In genomic region chr7:127890798-127891197, GRCm38 (mm10) we compare ENCODE assay signal across 14 mouse cellular contexts. TPM values are rescaled to one million over a fixed set of nuclear protein-coding genes. Genes with fewer than 3 reads are reported as not detected.
A peak's percentile ranks its signal among the peaks of the same experiment; 100 is the strongest.
DNase-seq lines count a peak whose midpoint lies in the region; ATAC-seq and TF ChIP-seq lines count a peak whose summit lies in the region.
"Had no signal": no experiment of that assay in that cellular context is flagged by ENCODE, and none has a peak within 500 bp of the region (broad histone marks: within the 10 kb centered on the region; RNA-seq: fewer than 3 reads in every experiment).

Gene Prss53, minus strand, starts transcription at chr7:127890970.

- 25% methylated on average over 4 of the region's 4 CpGs for WGBS in intestine, embryonic 15.5 days
- WGBS in intestine, postnatal 0 days = 17% methylated on average over 4 of the region's 4 CpGs
- 33% methylated on average over 4 of the region's 4 CpGs for WGBS in embryonic facial prominence, embryonic 14.5 days
- WGBS in heart, embryonic 11.5 days (ENCODE audit: insufficient replicate concordance) = 30% methylated on average over 4 of the region's 4 CpGs

- H3K4me1 ChIP-seq in intestine, embryonic 15.5 days (replicated peaks) = peaks cover 8% of the 10 kb centered on the region
- H3K4me1 ChIP-seq in intestine, postnatal 0 days (replicated peaks; ENCODE audit: control insufficient read depth, insufficient read depth, low read length) = peaks cover 8% of the 10 kb centered on the region; the same call in 1 of the 2 replicates
- H3K4me1 ChIP-seq in embryonic facial prominence, embryonic 14.5 days (ENCODE audit: control insufficient read depth, insufficient read depth, low read length) = peaks cover 7% of the 10 kb centered on the region; the same call in 1 of the 2 replicates
- peaks cover 7% of the 10 kb centered on the region; the same call in 1 of the 2 replicates for H3K4me1 ChIP-seq in heart, embryonic 11.5 days (ENCODE audit: control insufficient read depth, insufficient read depth, low read length)

- H3K4me3 ChIP-seq in intestine, embryonic 15.5 days (replicated peaks) = no peak within 1 kb of the TSS
- no peak within 1 kb of the TSS for H3K4me3 ChIP-seq in intestine, postnatal 0 days (ENCODE audit: low read depth, low read length)
- no peak within 1 kb of the TSS for H3K4me3 ChIP-seq in embryonic facial prominence, embryonic 14.5 days (ENCODE audit: low read depth, low read length)
- no peak within 1 kb of the TSS for H3K4me3 ChIP-seq in heart, embryonic 11.5 days (ENCODE audit: low read depth, low read length)
- H3K4me3 ChIP-seq: heart, embryonic 15.5 days had no signal

- peak; percentile 52 for DNase-seq in embryonic facial prominence, embryonic 14.5 days (ENCODE audit: low spot score)
- DNase-seq in kidney, postnatal 14 days = peak; percentile 81
- peak; percentile 31 for DNase-seq in lung, postnatal 25 days (ENCODE audit: low spot score)
- no peak for DNase-seq in layer of hippocampus, adult 11-12 months (ENCODE audit: low spot score)
- no peak for DNase-seq in thymus, postnatal 14 days
- DNase-seq: cerebellum, adult 18-20 months; right cerebral cortex, postnatal 14 days; thymus, adult 2 months had no signal

- H3K27me3 ChIP-seq in intestine, embryonic 15.5 days (replicated peaks) = no peaks in the 10 kb centered on the region
- H3K27me3 ChIP-seq in intestine, postnatal 0 days (replicated peaks; ENCODE audit: control insufficient read depth, insufficient read depth, low read length) = no peaks in the 10 kb centered on the region
- no peaks in the 10 kb centered on the region for H3K27me3 ChIP-seq in embryonic facial prominence, embryonic 14.5 days (replicated peaks; ENCODE audit: control insufficient read depth, insufficient read depth, low read length)
- no peaks in the 10 kb centered on the region for H3K27me3 ChIP-seq in heart, embryonic 11.5 days (ENCODE audit: control insufficient read depth, insufficient read depth, low read length)
- H3K27me3 ChIP-seq: heart, embryonic 15.5 days had no signal

- peak; percentile 28 for ATAC-seq in intestine, embryonic 15.5 days
- ATAC-seq in intestine, postnatal 0 days = no peak
- ATAC-seq in embryonic facial prominence, embryonic 14.5 days (ENCODE audit: low read depth) = no peak
- no peak for ATAC-seq in heart, embryonic 11.5 days (replicated peaks; ENCODE audit: insufficient number of reproducible peaks, low FRiP score, low TSS enrichment)

- H3K9ac ChIP-seq in intestine, embryonic 15.5 days = no peak within 1 kb of the TSS
- H3K9ac ChIP-seq in intestine, postnatal 0 days (ENCODE audit: low read depth, low read length) = no peak within 1 kb of the TSS
- H3K9ac ChIP-seq in embryonic facial prominence, embryonic 14.5 days (ENCODE audit: low read depth, low read length) = no peak within 1 kb of the TSS
- no peak within 1 kb of the TSS for H3K9ac ChIP-seq in heart, embryonic 11.5 days (ENCODE audit: low read depth, low read length)
- H3K9ac ChIP-seq: heart, embryonic 15.5 days; hindbrain, embryonic 14.5 days; liver, embryonic 14.5 days had no signal

- H3K27ac ChIP-seq in intestine, embryonic 15.5 days = no peak within 1 kb of the TSS
- H3K27ac ChIP-seq in intestine, postnatal 0 days (ENCODE audit: low read depth, low read length) = no peak within 1 kb of the TSS
- H3K27ac ChIP-seq in embryonic facial prominence, embryonic 14.5 days (replicated peaks; ENCODE audit: low read depth, low read length) = no peak within 1 kb of the TSS
- H3K27ac ChIP-seq in heart, embryonic 11.5 days (ENCODE audit: low read depth, low read length) = no peak within 1 kb of the TSS
- H3K27ac ChIP-seq: heart, embryonic 15.5 days; hindbrain, embryonic 14.5 days; liver, embryonic 14.5 days had no signal

- H3K4me2 ChIP-seq in intestine, embryonic 15.5 days (replicated peaks) = no peak within 1 kb of the TSS
- H3K4me2 ChIP-seq in intestine, postnatal 0 days (replicated peaks; ENCODE audit: low read depth) = no peak within 1 kb of the TSS
- no peak within 1 kb of the TSS for H3K4me2 ChIP-seq in embryonic facial prominence, embryonic 14.5 days (ENCODE audit: low read depth, low read length)
- no peak within 1 kb of the TSS for H3K4me2 ChIP-seq in heart, embryonic 11.5 days
- H3K4me2 ChIP-seq: heart, embryonic 15.5 days; hindbrain, embryonic 14.5 days had no signal

- no peak for TF ChIP-seq CTCF in intestine, postnatal 0 days (IDR thresholded peaks at IDR 0.05; ENCODE audit: low read depth)

- H3K36me3 ChIP-seq in intestine, embryonic 15.5 days = peaks cover 11% of the 10 kb centered on the region
- H3K36me3 ChIP-seq in intestine, postnatal 0 days (ENCODE audit: control insufficient read depth, insufficient read depth) = peaks cover 56% of the 10 kb centered on the region; the same call in 1 of the 2 replicates
- peaks cover 62% of the 10 kb centered on the region for H3K36me3 ChIP-seq in embryonic facial prominence, embryonic 14.5 days (ENCODE audit: control insufficient read depth, insufficient read depth, low read length)
- H3K36me3 ChIP-seq in heart, embryonic 11.5 days (ENCODE audit: control insufficient read depth, insufficient read depth, low read length) = peaks cover 17% of the 10 kb centered on the region

- no peaks in the 10 kb centered on the region for H3K9me3 ChIP-seq in intestine, embryonic 15.5 days
- no peaks in the 10 kb centered on the region for H3K9me3 ChIP-seq in intestine, postnatal 0 days (ENCODE audit: control insufficient read depth)
- H3K9me3 ChIP-seq in embryonic facial prominence, embryonic 14.5 days (ENCODE audit: control insufficient read depth, low read length) = no peaks in the 10 kb centered on the region
- no peaks in the 10 kb centered on the region for H3K9me3 ChIP-seq in heart, embryonic 11.5 days (replicated peaks; ENCODE audit: control insufficient read depth, low read length)
- H3K9me3 ChIP-seq: heart, embryonic 15.5 days had no signal

RNA-seq across cellular contexts. Expression of gene Prss53, which starts in this region (rescaled TPM):
- 1.7 and 2.3 TPM in 2 replicates for polyA plus RNA-seq in intestine, embryonic 15.5 days (2015; fragmentation: Nextera tagmentation; extraction: Ambion mirVana)
- polyA plus RNA-seq in intestine, postnatal 0 days (2015; fragmentation: Nextera tagmentation; extraction: Ambion mirVana) = 2.4 and 2.9 TPM in 2 replicates
- 1.8 and 2.4 TPM in 2 replicates for polyA plus RNA-seq in embryonic facial prominence, embryonic 14.5 days (2014; fragmentation: Nextera tagmentation; extraction: Ambion mirVana)
- 0.90 and 2.0 TPM in 2 replicates for polyA plus RNA-seq in heart, embryonic 11.5 days (2014; fragmentation: Nextera tagmentation; extraction: Ambion mirVana)

Comparison
In these comparisons a context has a peak if more than half of its experiments do, and no peak if none do; other contexts are left out.
1. DNase-seq: peak in embryonic facial prominence, embryonic 14.5 days (single experiment), kidney, postnatal 14 days (single experiment) and lung, postnatal 25 days (single experiment); none in layer of hippocampus, adult 11-12 months (single experiment) and thymus, postnatal 14 days (single experiment).